Mouse (Mus musculus): ENCODE results near the gene Gm20388. TPM values are rescaled to one million over a fixed set of nuclear protein-coding genes. Genes with fewer than 3 reads are reported as not detected.
"Not testable (repeated sequence)": the region's sequence is repeated elsewhere in the genome, so short reads cannot be mapped to it uniquely, and the experiment has no call there.

Gene Gm20388
- polyA plus RNA-seq, 1 experiment: 23.9 TPM

GRCm38 (mm10) chr8:123446799-123447198, 3536.2 kb downstream of the Gm20388 start:
- no peaks in the 10 kb centered on the region for H3K4me1 ChIP-seq (ENCODE audit: control insufficient read depth, insufficient read depth, low read length)
- TF ChIP-seq CTCF (IDR thresholded peaks at IDR 0.05; ENCODE audit: extremely low read depth, insufficient read depth, low read length): no peak
- TF ChIP-seq POLR2A (IDR thresholded peaks at IDR 0.05; ENCODE audit: extremely low read depth, insufficient read depth, low read length): no peak
- H3K4me3 ChIP-seq (ENCODE audit: insufficient read depth, low read length): no peak overlapping the region
- H3K27ac ChIP-seq (ENCODE audit: insufficient read depth, low read length): no peak overlapping the region

- H3K4me1 ChIP-seq (ENCODE audit: control insufficient read depth, insufficient read depth, low read length): no peaks in the 10 kb centered on the region
- no peak overlapping the region for H3K27ac ChIP-seq (ENCODE audit: insufficient read depth, low read length)
- TF ChIP-seq CTCF (IDR thresholded peaks at IDR 0.05; ENCODE audit: extremely low read depth, insufficient read depth, low read length): no peak
- no peak for TF ChIP-seq POLR2A (IDR thresholded peaks at IDR 0.05; ENCODE audit: extremely low read depth, insufficient read depth, low read length)
- H3K4me3 ChIP-seq (ENCODE audit: insufficient read depth, low read length): no peak overlapping the region
These were observed 3540.1 kb downstream of the Gm20388 start for GRCm38 (mm10) chr8:123450783-123451182.

- not testable (repeated sequence) for H3K4me1 ChIP-seq (ENCODE audit: control insufficient read depth, insufficient read depth, low read length); H3K4me3 ChIP-seq (ENCODE audit: insufficient read depth, low read length); H3K27ac ChIP-seq (ENCODE audit: insufficient read depth, low read length)
These were observed 3541.1 kb downstream of the Gm20388 start for GRCm38 (mm10) chr8:123451747-123452146.

- H3K4me1 ChIP-seq (ENCODE audit: control insufficient read depth, insufficient read depth, low read length): no peaks in the 10 kb centered on the region
- no peak overlapping the region for H3K27ac ChIP-seq (ENCODE audit: insufficient read depth, low read length)
- TF ChIP-seq POLR2A (IDR thresholded peaks at IDR 0.05; ENCODE audit: extremely low read depth, insufficient read depth, low read length) (no peak), CTCF (IDR thresholded peaks at IDR 0.05; ENCODE audit: extremely low read depth, insufficient read depth, low read length) (no peak)
- H3K4me3 ChIP-seq (ENCODE audit: insufficient read depth, low read length): no peak overlapping the region
These were observed 3541.5 kb downstream of the Gm20388 start for GRCm38 (mm10) chr8:123452149-123452548.

GRCm38 (mm10) chr8:123453291-123453690, 3542.7 kb downstream of the Gm20388 start:
- Histone ChIP-seq H3K4me1 (ENCODE audit: control insufficient read depth, insufficient read depth, low read length) (no peaks in the 10 kb centered on the region), H3K4me3 (ENCODE audit: insufficient read depth, low read length) (no peak overlapping the region), H3K27ac (ENCODE audit: insufficient read depth, low read length) (no peak overlapping the region)
- no peak for TF ChIP-seq CTCF (IDR thresholded peaks at IDR 0.05; ENCODE audit: extremely low read depth, insufficient read depth, low read length)
- no peak for TF ChIP-seq POLR2A (IDR thresholded peaks at IDR 0.05; ENCODE audit: extremely low read depth, insufficient read depth, low read length)

- Histone ChIP-seq H3K27ac (ENCODE audit: insufficient read depth, low read length) (no peak overlapping the region), H3K4me3 (ENCODE audit: insufficient read depth, low read length) (no peak overlapping the region), H3K4me1 (ENCODE audit: control insufficient read depth, insufficient read depth, low read length) (no peaks in the 10 kb centered on the region)
- no peak for TF ChIP-seq CTCF (IDR thresholded peaks at IDR 0.05; ENCODE audit: extremely low read depth, insufficient read depth, low read length)
These were observed 3543.3 kb downstream of the Gm20388 start for GRCm38 (mm10) chr8:123453951-123454350.

- TF ChIP-seq CTCF (IDR thresholded peaks at IDR 0.05; ENCODE audit: extremely low read depth, insufficient read depth, low read length): no peak
- no peak for TF ChIP-seq POLR2A (IDR thresholded peaks at IDR 0.05; ENCODE audit: extremely low read depth, insufficient read depth, low read length)
- Histone ChIP-seq H3K4me3 (ENCODE audit: insufficient read depth, low read length) (no peak overlapping the region), H3K4me1 (ENCODE audit: control insufficient read depth, insufficient read depth, low read length) (no peaks in the 10 kb centered on the region), H3K27ac (ENCODE audit: insufficient read depth, low read length) (no peak overlapping the region)
These were observed 3543.9 kb downstream of the Gm20388 start for GRCm38 (mm10) chr8:123454559-123454958.

GRCm38 (mm10) chr8:123463651-123464050, 3553.0 kb downstream of the Gm20388 start:
- H3K27ac ChIP-seq (ENCODE audit: insufficient read depth, low read length): no peak overlapping the region
- TF ChIP-seq CTCF (IDR thresholded peaks at IDR 0.05; ENCODE audit: extremely low read depth, insufficient read depth, low read length): no peak
- no peak for TF ChIP-seq POLR2A (IDR thresholded peaks at IDR 0.05; ENCODE audit: extremely low read depth, insufficient read depth, low read length)

GRCm38 (mm10) chr8:123467476-123467875, 3556.8 kb downstream of the Gm20388 start:
- H3K4me1 ChIP-seq (ENCODE audit: control insufficient read depth, insufficient read depth, low read length): no peaks in the 10 kb centered on the region
- no peak overlapping the region for H3K4me3 ChIP-seq (ENCODE audit: insufficient read depth, low read length)
- H3K27ac ChIP-seq (ENCODE audit: insufficient read depth, low read length): no peak overlapping the region
- no peak for TF ChIP-seq POLR2A (IDR thresholded peaks at IDR 0.05; ENCODE audit: extremely low read depth, insufficient read depth, low read length)
- no peak for TF ChIP-seq CTCF (IDR thresholded peaks at IDR 0.05; ENCODE audit: extremely low read depth, insufficient read depth, low read length)

More at GRCm38 (mm10) chr8:123463651-123464050, 3553.0 kb downstream of the Gm20388 start:
- H3K4me3 ChIP-seq (ENCODE audit: insufficient read depth, low read length): no peak overlapping the region
- no peaks in the 10 kb centered on the region for H3K4me1 ChIP-seq (ENCODE audit: control insufficient read depth, insufficient read depth, low read length)

- H3K27ac ChIP-seq (ENCODE audit: insufficient read depth, low read length): not testable (repeated sequence)
These were observed 3562.3 kb downstream of the Gm20388 start for GRCm38 (mm10) chr8:123472991-123473390.

GRCm38 (mm10) chr8:123474549-123474948, 3563.9 kb downstream of the Gm20388 start:
- H3K4me1 ChIP-seq (ENCODE audit: control insufficient read depth, insufficient read depth, low read length); H3K27ac ChIP-seq (ENCODE audit: insufficient read depth, low read length): not testable (repeated sequence)

More at GRCm38 (mm10) chr8:123472991-123473390, 3562.3 kb downstream of the Gm20388 start:
- H3K4me1 ChIP-seq (ENCODE audit: control insufficient read depth, insufficient read depth, low read length); H3K4me3 ChIP-seq (ENCODE audit: insufficient read depth, low read length): not testable (repeated sequence)

More at GRCm38 (mm10) chr8:123474549-123474948, 3563.9 kb downstream of the Gm20388 start:
- not testable (repeated sequence) for H3K4me3 ChIP-seq (ENCODE audit: insufficient read depth, low read length)

All from cortical plate, adult 2 months (tissue).